Comparison of ENCODE assay signal across 8 mouse cellular contexts in the genomic region with DNA sequence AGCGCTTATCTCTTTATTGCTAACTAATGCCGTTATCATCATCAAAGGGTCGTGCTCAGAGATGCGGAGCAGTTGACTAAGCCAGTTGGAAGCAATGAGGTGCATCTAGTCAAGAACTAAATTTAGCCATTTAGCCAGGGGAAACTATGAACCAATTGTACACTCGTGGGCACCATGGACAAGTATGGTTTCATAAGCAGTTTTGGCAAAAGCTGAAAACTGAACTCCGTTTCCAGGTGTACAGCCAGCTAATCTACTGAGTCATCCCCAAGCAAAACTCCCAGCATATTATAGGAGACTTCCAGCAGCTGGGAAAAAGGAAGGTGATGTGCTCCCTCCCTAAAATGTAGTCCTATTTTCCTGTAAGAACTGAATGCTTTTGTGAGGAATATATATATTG. TPM values are rescaled to one million over a fixed set of nuclear protein-coding genes. Genes with fewer than 3 reads are reported as not detected.
A peak's percentile ranks its signal among the peaks of the same experiment; 100 is the strongest.
DNase-seq lines count a peak whose midpoint lies in the region; ATAC-seq lines count a peak whose summit lies in the region.

No protein-coding gene starts in this region.

- no peaks in the 10 kb centered on the region for H3K9me3 ChIP-seq in heart, embryonic 14.5 days (ENCODE audit: control insufficient read depth, low read length)
- no peaks in the 10 kb centered on the region for H3K9me3 ChIP-seq in hindbrain, embryonic 13.5 days
- H3K9me3 ChIP-seq in midbrain, embryonic 13.5 days: no peaks in the 10 kb centered on the region

- no peak overlapping the region for H3K27ac ChIP-seq in heart, embryonic 14.5 days (replicated peaks in 1 of 2; ENCODE audit: control insufficient read depth in 1 of 2, insufficient read depth in 1 of 2, low read depth in 2 of 2, low read length in 2 of 2)
- H3K27ac ChIP-seq in hindbrain, embryonic 13.5 days: no peak overlapping the region
- H3K27ac ChIP-seq in midbrain, embryonic 13.5 days: no peak overlapping the region

- WGBS in heart, embryonic 14.5 days: 24% methylated on average over 6 of the region's 6 CpGs
- 50% methylated on average over 6 of the region's 6 CpGs for WGBS in hindbrain, embryonic 13.5 days
- WGBS in midbrain, embryonic 13.5 days: 36% methylated on average over 6 of the region's 6 CpGs

- peak overlapping the region; percentile 85 for H3K9ac ChIP-seq in heart, embryonic 14.5 days (ENCODE audit: low read length)
- peak overlapping the region; percentile 95 for H3K9ac ChIP-seq in hindbrain, embryonic 13.5 days
- H3K9ac ChIP-seq in midbrain, embryonic 13.5 days (replicated peaks): peak overlapping the region; percentile 97

- no peaks in the 10 kb centered on the region for H3K27me3 ChIP-seq in heart, embryonic 14.5 days (ENCODE audit: control insufficient read depth, insufficient read depth, low read length)
- peaks cover 23% of the 10 kb centered on the region for H3K27me3 ChIP-seq in hindbrain, embryonic 13.5 days
- H3K27me3 ChIP-seq in midbrain, embryonic 13.5 days: peaks cover 16% of the 10 kb centered on the region

- peaks cover 20 to 37% of the 10 kb centered on the region in 2 experiments for H3K4me1 ChIP-seq in heart, embryonic 14.5 days (ENCODE audit: control insufficient read depth in 2 of 2, insufficient read depth in 2 of 2, low read length in 2 of 2)
- peaks cover 42% of the 10 kb centered on the region for H3K4me1 ChIP-seq in hindbrain, embryonic 13.5 days (replicated peaks)
- peaks cover 34% of the 10 kb centered on the region for H3K4me1 ChIP-seq in midbrain, embryonic 13.5 days (replicated peaks)

- no peaks in the 10 kb centered on the region; the same call in 1 of the 2 replicates for H3K36me3 ChIP-seq in heart, embryonic 14.5 days (ENCODE audit: control insufficient read depth, insufficient read depth, low read length)
- H3K36me3 ChIP-seq in hindbrain, embryonic 13.5 days: peaks cover 6% of the 10 kb centered on the region
- H3K36me3 ChIP-seq in midbrain, embryonic 13.5 days: peaks cover 2% of the 10 kb centered on the region; the same call in 1 of the 2 replicates

- intact Hi-C loops in heart, postnatal 36 days (cut with DNase I): loop anchor here (2.0 kb wide), 1 partner anchor 21 kb away; a partner anchor contains a TSS

- no peak for DNase-seq in heart, postnatal 36 days
- peak; percentile 30 for DNase-seq in NIH3T3 (ENCODE audit: low read depth)
- no peak for DNase-seq in layer of hippocampus, postnatal 14 days (ENCODE audit: low spot score in 2 of 2)
- DNase-seq in ovary, adult 18-20 months (ENCODE audit: low spot score): no peak
- DNase-seq in right cerebral cortex, postnatal 10 days (ENCODE audit: low spot score in 2 of 2): no peak

- H3K4me2 ChIP-seq in heart, embryonic 14.5 days (ENCODE audit: low read length): peak overlapping the region; percentile 99
- H3K4me2 ChIP-seq in hindbrain, embryonic 13.5 days: peak overlapping the region; percentile 100
- H3K4me2 ChIP-seq in midbrain, embryonic 13.5 days (replicated peaks): peak overlapping the region; percentile 98

- no peak for ATAC-seq in heart, embryonic 14.5 days (ENCODE audit: insufficient number of reproducible peaks, insufficient read depth, low FRiP score, low read depth)
- ATAC-seq in hindbrain, embryonic 13.5 days (ENCODE audit: low FRiP score): no peak
- no peak for ATAC-seq in midbrain, embryonic 13.5 days

- H3K4me3 ChIP-seq in heart, embryonic 14.5 days (ENCODE audit: control insufficient read depth in 1 of 2, insufficient read depth in 1 of 2, low read depth in 1 of 2, low read length in 2 of 2): peak overlapping the region; percentile 76 to 88; a peak in 2 of 4 replicates
- peak overlapping the region; percentile 82 for H3K4me3 ChIP-seq in hindbrain, embryonic 13.5 days
- H3K4me3 ChIP-seq in midbrain, embryonic 13.5 days (replicated peaks): peak overlapping the region; percentile 80

RNA-seq across cellular contexts. Expression of a gene that starts 0.8 kb away (rescaled TPM):
- polyA plus RNA-seq in heart, embryonic 14.5 days (2014; fragmentation: Nextera tagmentation; extraction: Ambion mirVana): 12.3 and 12.8 TPM in 2 replicates
- 10 to 100 TPM; 29.2 to 29.7 TPM for total RNA-seq in heart, postnatal 36 days (2021)
- 28.7 and 29.5 TPM in 2 replicates for polyA plus RNA-seq in hindbrain, embryonic 13.5 days (2015; fragmentation: Nextera tagmentation; extraction: Ambion mirVana)
- polyA plus RNA-seq in midbrain, embryonic 13.5 days (2015; fragmentation: Nextera tagmentation; extraction: Ambion mirVana): 27.6 and 35.0 TPM in 2 replicates
- total RNA-seq in layer of hippocampus, postnatal 14 days (2021): 10 to 100 TPM; 82.3 to 85.1 TPM

RNA-seq across cellular contexts. Expression of a gene that starts 20.0 kb away (rescaled TPM):
- polyA plus RNA-seq in heart, embryonic 14.5 days (2014; fragmentation: Nextera tagmentation; extraction: Ambion mirVana): 33.0 and 39.5 TPM in 2 replicates
- 10 to 100 TPM; 10.2 to 11.2 TPM for total RNA-seq in heart, postnatal 36 days (2021)
- 33.5 and 34.9 TPM in 2 replicates for polyA plus RNA-seq in hindbrain, embryonic 13.5 days (2015; fragmentation: Nextera tagmentation; extraction: Ambion mirVana)
- polyA plus RNA-seq in midbrain, embryonic 13.5 days (2015; fragmentation: Nextera tagmentation; extraction: Ambion mirVana): 27.0 and 28.2 TPM in 2 replicates
- total RNA-seq in layer of hippocampus, postnatal 14 days (2021): 10 to 100 TPM; 23.6 to 24.2 TPM

RNA-seq across cellular contexts. Expression of a gene that starts 25.3 kb away (rescaled TPM):
- 58.5 and 68.2 TPM in 2 replicates for polyA plus RNA-seq in heart, embryonic 14.5 days (2014; fragmentation: Nextera tagmentation; extraction: Ambion mirVana)
- total RNA-seq in heart, postnatal 36 days (2021): 1 to 10 TPM; 2.8 to 3.5 TPM
- 29.8 and 31.6 TPM in 2 replicates for polyA plus RNA-seq in hindbrain, embryonic 13.5 days (2015; fragmentation: Nextera tagmentation; extraction: Ambion mirVana)
- 31.8 and 36.8 TPM in 2 replicates for polyA plus RNA-seq in midbrain, embryonic 13.5 days (2015; fragmentation: Nextera tagmentation; extraction: Ambion mirVana)
- 1 to 10 TPM; 2.4 to 4.2 TPM for total RNA-seq in layer of hippocampus, postnatal 14 days (2021)

RNA-seq across cellular contexts. Expression of a gene that starts 43.0 kb away (rescaled TPM):
- 0.44 and 0.58 TPM in 2 replicates for polyA plus RNA-seq in heart, embryonic 14.5 days (2014; fragmentation: Nextera tagmentation; extraction: Ambion mirVana)
- total RNA-seq in heart, postnatal 36 days (2021): 1 to 10 TPM; 3.6 to 4.1 TPM
- polyA plus RNA-seq in hindbrain, embryonic 13.5 days (2015; fragmentation: Nextera tagmentation; extraction: Ambion mirVana): 3.0 and 3.7 TPM in 2 replicates
- polyA plus RNA-seq in midbrain, embryonic 13.5 days (2015; fragmentation: Nextera tagmentation; extraction: Ambion mirVana): 2.4 and 2.6 TPM in 2 replicates
- 10 to 100 TPM; 11.0 to 11.3 TPM for total RNA-seq in layer of hippocampus, postnatal 14 days (2021)

RNA-seq across cellular contexts. Expression of a gene that starts 53.2 kb away (rescaled TPM):
- polyA plus RNA-seq in heart, embryonic 14.5 days (2014; fragmentation: Nextera tagmentation; extraction: Ambion mirVana): 224 and 237 TPM in 2 replicates
- 100 to 1,000 TPM; 134 to 148 TPM for total RNA-seq in heart, postnatal 36 days (2021)
- polyA plus RNA-seq in hindbrain, embryonic 13.5 days (2015; fragmentation: Nextera tagmentation; extraction: Ambion mirVana): 177 and 178 TPM in 2 replicates
- polyA plus RNA-seq in midbrain, embryonic 13.5 days (2015; fragmentation: Nextera tagmentation; extraction: Ambion mirVana): 182 and 191 TPM in 2 replicates
- total RNA-seq in layer of hippocampus, postnatal 14 days (2021): 10 to 100 TPM; 70.6 to 71.1 TPM
